Mouse (Mus musculus) lung, postnatal 0 days (tissue): ENCODE data around the gene Prss50. TPM values are rescaled to one million over a fixed set of nuclear protein-coding genes. Genes with fewer than 3 reads are reported as not detected.

Experiments
- ATAC-seq: fragments of 200-750 bp; cut with Nextera tagmentation; 2 replicates; pipeline ENCODE4 v1.8.0; 2017; ENCODE audit warnings: moderate library complexity
- DNase-seq: peaks from one replicate; pipeline ENCODE4 v3.0.0-alpha.2; 2016; ENCODE audit warnings: low spot score
- H3K27ac ChIP-seq: fragments of 300-500 bp; sonication (generic); 2 replicates; pipeline ENCODE4 v1.5.1; 2014; ENCODE audit warnings: antibody characterized with exemption, mild to moderate bottlenecking, low read length, mixed read lengths
- H3K27me3 ChIP-seq: fragments of 300-500 bp; sonication (generic); replicated peaks from 2 replicates; pipeline ENCODE4 v1.6.1; 2014; ENCODE audit warnings: low read length, mixed read lengths; ENCODE audit not compliant: insufficient read depth
- H3K36me3 ChIP-seq: fragments of 300-500 bp; sonication (generic); 2 replicates; pipeline ENCODE4 v1.6.1; 2014; ENCODE audit warnings: low read length, mixed read lengths; ENCODE audit not compliant: insufficient read depth
- H3K4me1 ChIP-seq: fragments of 300-500 bp; sonication (generic); 2 replicates; pipeline ENCODE4 v1.6.1; 2014; ENCODE audit warnings: antibody characterized with exemption, low read depth, low read length, mixed read lengths; ENCODE audit not compliant: insufficient read depth
- H3K4me2 ChIP-seq: fragments of 300-500 bp; sonication (generic); replicated peaks from 2 replicates; pipeline ENCODE4 v1.6.1; 2014; ENCODE audit warnings: low read depth, mild to moderate bottlenecking, low read length, moderate library complexity, mixed read lengths
- H3K4me3 ChIP-seq: fragments of 300-500 bp; sonication (generic); 2 replicates; pipeline ENCODE4 v1.5.1; 2014; ENCODE audit warnings: low read depth, low read length
- H3K9ac ChIP-seq: fragments of 300-500 bp; sonication (generic); replicated peaks from 2 replicates; pipeline ENCODE4 v1.6.1; 2014; ENCODE audit warnings: low read depth, mild to moderate bottlenecking
- H3K9me3 ChIP-seq: fragments of 300-500 bp; sonication (generic); 2 replicates; pipeline ENCODE4 v1.6.1; 2016; ENCODE audit warnings: low read length, mixed read lengths
- CTCF ChIP-seq: IDR thresholded peaks from 2 replicates; pipeline ENCODE4 v1.5.1; 2016; ENCODE audit warnings: antibody characterized with exemption, mild to moderate bottlenecking
- EP300 ChIP-seq: IDR thresholded peaks from 2 replicates; pipeline ENCODE4 v1.6.1; 2016; ENCODE audit warnings: antibody characterized with exemption, mild to moderate bottlenecking, control low read depth
- WGBS: fragments of 180-500 bp; shearing (Covaris S2); extraction: QIAGEN DNeasy Blood & Tissue Kit; methylation state at CpG from one replicate; pipeline ENCODE4 v1.1.7; 2014; 5-methylcytosine and 5-hydroxymethylcytosine counted together
- polyA plus RNA-seq: library from polyadenylated mRNA; unstranded; fragments of >200 nt; fragmentation: Nextera tagmentation; extraction: Ambion mirVana; gene quantifications from 2 replicates; pipeline ENCODE4 v1.2.1, GENCODE M21; 2015

The Prss50 gene
- polyA plus RNA-seq, 1 experiment from 2014 or later, result 0.20 TPM

DNA sequence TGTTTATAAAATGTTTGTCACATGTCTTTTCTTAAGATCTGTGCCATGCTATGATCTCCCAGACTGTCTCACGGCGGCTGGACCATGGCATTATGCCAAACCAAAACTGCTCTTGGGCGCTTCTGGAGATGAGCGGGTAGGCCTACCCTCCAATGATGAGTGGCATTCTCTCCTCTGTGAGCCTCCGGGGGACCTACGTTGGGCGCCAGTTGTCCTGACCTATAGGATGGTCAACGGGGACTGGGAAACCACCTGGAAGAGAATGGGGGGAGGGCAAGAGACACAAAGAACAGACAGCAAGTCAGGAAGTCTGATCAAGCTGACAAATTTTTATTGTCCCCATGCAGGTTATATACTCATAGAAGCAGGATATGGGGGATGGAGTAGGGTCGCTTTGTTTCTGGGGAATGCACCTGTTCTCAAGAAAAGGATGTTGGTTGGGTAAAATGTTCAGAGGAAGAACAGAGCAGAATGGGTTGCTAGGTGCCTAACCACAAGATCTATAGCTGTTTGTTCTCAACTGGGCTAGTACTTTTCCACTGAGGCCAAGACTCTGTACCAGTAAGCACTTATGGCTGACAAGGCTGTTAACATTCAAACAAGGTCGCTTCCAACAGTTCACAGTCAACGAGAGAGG is 49.6 kb downstream of the Prss50 start:
- TF ChIP-seq CTCF (no peak), EP300 (no peak)
- Histone ChIP-seq H3K4me3 (no peak overlapping the region), H3K27me3 (no peaks in the 10 kb centered on the region), H3K4me1 (no peaks in the 10 kb centered on the region), H3K4me2 (no peak overlapping the region), H3K9me3 (no peaks in the 10 kb centered on the region), H3K36me3 (no peaks in the 10 kb centered on the region), H3K27ac (no peak overlapping the region), H3K9ac (no peak overlapping the region)
- ATAC-seq, result no peak
- no peak for DNase-seq
- WGBS, result 82% methylated on average over 11 of the region's 11 CpGs

DNA sequence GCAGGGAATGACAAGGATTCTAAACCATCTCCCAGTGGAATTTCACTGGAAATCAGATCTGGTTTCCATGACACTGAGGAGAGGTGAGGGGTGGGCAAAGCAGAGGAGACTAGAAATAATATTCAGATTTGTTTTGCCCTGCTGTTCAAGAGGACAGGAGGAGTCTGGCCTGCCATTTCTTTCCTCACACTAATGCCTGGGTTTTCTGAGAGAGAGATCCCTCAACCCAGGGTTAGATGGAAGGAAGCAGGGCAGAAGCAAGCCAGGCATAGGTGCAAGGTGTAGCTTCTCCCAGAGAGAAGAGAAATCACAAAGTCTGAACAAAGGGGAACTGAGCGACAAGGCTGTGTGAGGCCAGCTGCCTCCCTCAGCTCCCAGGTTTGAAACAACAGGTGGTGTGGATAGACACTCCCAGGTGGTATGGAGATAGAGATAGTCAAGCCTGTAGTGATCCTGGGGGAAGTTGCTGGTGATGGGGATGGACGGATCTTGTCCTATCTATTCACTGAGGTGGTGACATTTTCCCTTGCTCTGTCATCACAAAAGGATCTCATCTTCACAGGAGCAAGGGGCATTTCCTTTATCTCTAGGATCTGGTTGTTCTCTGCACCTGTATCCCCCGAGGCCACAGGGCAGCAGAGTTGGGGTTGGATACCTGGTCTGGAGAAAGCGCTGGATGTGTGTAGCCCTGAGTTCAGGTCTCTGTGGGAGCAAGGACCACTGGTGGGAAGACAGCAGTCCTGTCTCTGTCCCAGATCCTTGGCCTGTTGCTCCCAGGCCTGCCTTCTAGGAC is 50.3 kb downstream of the Prss50 start:
- no peaks in the 10 kb centered on the region for H3K9me3 ChIP-seq
- H3K27ac ChIP-seq, result no peak overlapping the region
- DNase-seq (no peak), ATAC-seq (no peak)
- no peak overlapping the region for H3K4me3 ChIP-seq
- no peaks in the 10 kb centered on the region for H3K4me1 ChIP-seq
- no peaks in the 10 kb centered on the region for H3K27me3 ChIP-seq
- no peak overlapping the region for H3K4me2 ChIP-seq
- H3K36me3 ChIP-seq, result no peaks in the 10 kb centered on the region
- WGBS, result 69% methylated on average over 4 of the region's 4 CpGs
- TF ChIP-seq EP300 (no peak), CTCF (no peak)
- H3K9ac ChIP-seq, result no peak overlapping the region

DNA sequence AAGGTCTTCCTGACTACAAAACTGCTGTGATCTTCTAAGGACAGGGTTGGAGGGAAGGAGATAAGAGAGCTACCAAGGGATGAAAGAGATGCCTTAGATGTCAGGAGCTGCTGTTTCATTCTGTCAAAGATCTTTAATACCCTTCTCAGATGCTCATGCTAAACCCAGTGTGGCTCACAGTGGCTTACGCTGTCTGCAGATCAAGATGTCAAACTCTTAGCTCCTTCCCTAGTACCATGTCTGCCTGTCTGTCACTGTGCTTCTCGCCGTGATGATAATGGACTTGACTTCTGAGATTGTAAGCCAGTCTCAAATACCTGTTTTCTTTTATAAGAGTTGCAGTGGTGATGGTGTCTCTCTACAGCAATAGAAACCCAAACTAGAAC is 50.9 kb downstream of the Prss50 start:
- Histone ChIP-seq H3K4me1 (no peaks in the 10 kb centered on the region), H3K4me2 (no peak overlapping the region), H3K36me3 (no peaks in the 10 kb centered on the region), H3K9me3 (no peaks in the 10 kb centered on the region), H3K9ac (no peak overlapping the region), H3K27me3 (no peaks in the 10 kb centered on the region), H3K27ac (no peak overlapping the region), H3K4me3 (no peak overlapping the region)
- DNase-seq (no peak), ATAC-seq (no peak)
- TF ChIP-seq CTCF (no peak), EP300 (no peak)
- 88% methylated on average over 3 of the region's 3 CpGs for WGBS

DNA sequence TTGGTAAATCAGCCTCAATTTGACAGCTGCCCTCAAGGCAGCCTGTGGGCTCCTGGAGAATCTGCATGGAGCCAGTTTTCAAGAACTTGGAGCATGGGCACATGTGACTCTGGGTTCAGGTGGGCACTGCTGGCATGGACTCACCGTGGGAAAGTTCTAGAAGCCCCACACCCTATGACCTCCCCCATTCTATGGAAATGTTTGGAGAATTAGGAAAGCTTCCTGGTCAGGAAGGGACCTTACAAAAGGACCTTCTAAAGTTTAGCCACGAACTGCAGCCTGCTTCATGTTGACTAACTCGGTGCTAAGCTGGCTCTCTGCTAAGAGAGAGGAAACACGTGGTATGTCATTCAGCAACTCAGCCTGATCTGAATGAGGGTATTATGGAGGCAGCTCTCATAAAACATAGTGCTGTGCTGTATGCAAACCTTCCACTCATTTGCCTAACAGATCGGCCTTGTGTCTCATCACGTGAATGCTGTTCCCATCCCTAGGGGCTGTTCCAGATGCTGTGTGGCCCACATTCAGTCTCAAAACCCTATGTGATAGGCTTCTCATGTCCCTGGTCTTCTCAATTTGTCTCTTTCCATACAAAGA is 51.7 kb downstream of the Prss50 start:
- Histone ChIP-seq H3K9ac (no peak overlapping the region), H3K4me3 (no peak overlapping the region), H3K4me1 (no peaks in the 10 kb centered on the region), H3K4me2 (no peak overlapping the region), H3K27ac (no peak overlapping the region), H3K27me3 (no peaks in the 10 kb centered on the region), H3K36me3 (no peaks in the 10 kb centered on the region), H3K9me3 (no peaks in the 10 kb centered on the region)
- WGBS, result 65% methylated on average over 6 of the region's 6 CpGs
- ATAC-seq, result no peak
- no peak for DNase-seq
- no peak for TF ChIP-seq CTCF
- no peak for TF ChIP-seq EP300

Other genes starting within 250 kb of the Prss50 start
- 45.2 and 46.6 TPM in 2 replicates for gene Nradd, start 233.5 kb upstream of the Prss50 start, polyA plus RNA-seq
- 6.2 and 6.6 TPM in 2 replicates for gene Nbeal2, start 203.8 kb upstream of the Prss50 start, polyA plus RNA-seq
- 180 and 200 TPM in 2 replicates for gene Ccdc12, start 201.5 kb upstream of the Prss50 start, polyA plus RNA-seq
- 10.4 and 13.8 TPM in 2 replicates for gene Myl3, start 116.1 kb upstream of the Prss50 start, polyA plus RNA-seq
- 19.4 and 24.4 TPM in 2 replicates for gene Pth1r, start 110.8 kb upstream of the Prss50 start, polyA plus RNA-seq
- gene Prss42, start 59.8 kb upstream of the Prss50 start, polyA plus RNA-seq, result not detected in 2 replicates
- not detected in 2 replicates for gene Prss44, start 44.0 kb upstream of the Prss50 start, polyA plus RNA-seq
- not detected in 2 replicates for gene Prss43, start 31.3 kb upstream of the Prss50 start, polyA plus RNA-seq
- not detected in 2 replicates for gene Prss45, start 23.4 kb upstream of the Prss50 start, polyA plus RNA-seq
- not detected in 2 replicates for gene Prss46, start 13.5 kb upstream of the Prss50 start, polyA plus RNA-seq
- gene Als2cl, start 21.9 kb downstream of the Prss50 start, polyA plus RNA-seq, result 13.5 and 14.4 TPM in 2 replicates
- gene Tmie, start 22.1 kb downstream of the Prss50 start, polyA plus RNA-seq, result 3.6 and 4.0 TPM in 2 replicates
- gene Fam240a, start 58.9 kb downstream of the Prss50 start, polyA plus RNA-seq, result not detected in 2 replicates
- gene Tdgf1, start 88.2 kb downstream of the Prss50 start, polyA plus RNA-seq, result 0.19 and 0.20 TPM in 2 replicates
- 1.6 and 2.2 TPM in 2 replicates for gene Lrrc2, start 93.6 kb downstream of the Prss50 start, polyA plus RNA-seq
- gene Rtp3, start 132.6 kb downstream of the Prss50 start, polyA plus RNA-seq, result 1.7 and 3.0 TPM in 2 replicates
- 11.3 and 16.1 TPM in 2 replicates for gene Ltf, start 161.3 kb downstream of the Prss50 start, polyA plus RNA-seq
- gene Ccrl2, start 199.6 kb downstream of the Prss50 start, polyA plus RNA-seq, result 43.5 and 49.0 TPM in 2 replicates